Mouse (Mus musculus): ENCODE data around the gene Suv39h1.

DNA sequence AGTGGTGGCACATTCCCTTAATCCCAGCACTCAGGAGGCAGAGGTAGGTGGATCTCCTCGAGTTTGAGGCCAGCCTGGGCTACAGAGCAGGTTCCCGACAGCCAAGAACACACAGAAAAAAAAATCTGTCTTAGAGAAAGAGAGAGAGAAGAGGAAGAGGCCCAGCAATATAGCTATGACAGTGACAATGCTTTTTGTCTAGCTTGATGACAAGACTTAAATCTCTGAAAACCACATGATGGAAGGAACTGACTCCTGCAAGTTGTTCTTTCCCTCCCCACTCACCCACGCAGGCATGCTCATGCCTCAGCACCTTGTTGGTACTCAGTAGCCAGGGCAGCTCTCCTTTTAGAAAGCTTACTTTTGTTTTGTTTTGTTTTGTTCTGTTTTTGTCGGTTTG is 24.9 kb upstream of the Suv39h1 start:
- TF ChIP-seq CTCF (IDR thresholded peaks at IDR 0.05; ENCODE audit: low read depth, low read length): no peak
- no peak for TF ChIP-seq POLR2A (IDR thresholded peaks at IDR 0.05; ENCODE audit: extremely low read depth, insufficient read depth, low read length)
